Mouse (Mus musculus): ENCODE measurements around the gene Atp13a3. TPM values are rescaled to one million over a fixed set of nuclear protein-coding genes. Genes with fewer than 3 reads are reported as not detected.

Atp13a3 gene
- polyA plus RNA-seq, 1 experiment from 2014 or later: 14.1 TPM

DNA sequence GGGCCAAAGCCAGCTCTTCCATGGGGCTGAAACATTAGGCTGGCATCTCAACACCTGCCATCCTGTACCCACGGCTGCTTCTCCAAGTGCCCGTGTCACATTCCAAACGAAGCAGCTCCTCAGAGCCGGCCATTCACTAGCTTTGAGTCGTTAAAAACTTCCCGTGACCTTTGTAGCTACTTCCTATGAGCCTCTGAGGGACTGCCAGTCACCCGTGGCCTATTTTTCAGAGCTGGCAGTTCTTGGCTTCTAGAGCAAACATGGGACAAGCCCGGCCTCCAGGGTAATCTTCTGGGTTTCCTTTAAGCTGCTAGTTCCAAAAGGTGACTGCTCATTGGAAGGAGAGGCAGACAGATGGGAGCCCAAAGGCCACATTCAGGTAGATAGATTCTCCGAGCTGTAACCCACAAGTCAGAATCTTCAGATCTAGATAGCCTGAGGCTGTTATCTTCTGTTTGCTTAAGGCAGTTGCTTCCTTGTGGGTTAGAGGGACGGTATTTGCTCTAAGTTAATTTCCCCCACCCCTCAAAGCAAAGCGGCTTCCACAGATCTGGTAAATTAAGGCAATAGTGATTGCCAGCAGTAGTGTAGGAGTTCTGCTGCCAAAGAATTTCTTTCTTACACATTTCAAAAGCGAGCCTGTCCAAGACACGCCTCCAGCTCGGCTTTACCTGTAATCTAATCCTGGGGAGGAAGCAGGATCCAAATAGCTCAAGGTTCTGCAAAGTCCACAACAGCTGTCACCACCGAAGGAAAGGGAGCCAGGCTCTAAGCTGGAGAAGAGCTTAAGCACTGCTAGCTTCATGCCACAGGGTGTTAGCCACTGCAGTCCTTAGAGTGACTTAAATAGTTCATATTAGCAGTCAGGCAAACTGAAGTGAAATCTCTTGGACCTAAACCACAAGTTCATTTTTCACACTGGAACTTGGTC is 8.4 kb downstream of the Atp13a3 start:
- WGBS: 35% methylated on average over 15 of the region's 15 CpGs
- peak; percentile 87 for ATAC-seq
- Histone ChIP-seq H3K9me3 (ENCODE audit: control insufficient read depth, low read length) (no peaks in the 10 kb centered on the region), H3K27ac (ENCODE audit: low read length) (peak overlapping the region; percentile 93), H3K4me3 (ENCODE audit: low read length) (no peak overlapping the region), H3K36me3 (ENCODE audit: control insufficient read depth, insufficient read depth, low read length) (no peaks in the 10 kb centered on the region), H3K4me1 (ENCODE audit: control insufficient read depth, insufficient read depth, low read length) (peaks cover 16% of the 10 kb centered on the region), H3K4me2 (ENCODE audit: low read depth, low read length) (peak overlapping the region; percentile 7), H3K9ac (ENCODE audit: low read depth, low read length) (peak overlapping the region; percentile 17; the same call in 1 of the 2 replicates), H3K27me3 (replicated peaks; ENCODE audit: control insufficient read depth, insufficient read depth, low read length) (no peaks in the 10 kb centered on the region)

DNA sequence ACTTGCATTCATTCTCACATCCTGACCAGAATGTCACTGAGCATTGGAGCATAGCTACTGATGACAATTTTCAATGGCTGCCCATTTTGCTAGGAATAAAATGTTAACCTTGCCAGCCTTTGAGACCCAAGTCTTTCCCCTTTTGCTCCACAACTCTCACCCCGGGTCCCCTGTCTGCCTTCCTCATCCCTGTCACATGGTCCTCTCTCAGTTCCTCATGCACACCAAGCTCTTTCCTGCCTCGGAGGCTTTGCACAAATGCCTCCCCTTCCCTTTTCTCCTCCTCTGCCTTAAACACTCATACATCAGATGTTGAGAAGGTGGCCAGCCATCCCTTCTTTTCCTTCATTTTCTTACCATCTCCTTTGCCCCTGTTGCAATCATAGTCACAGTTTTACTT is 10.6 kb downstream of the Atp13a3 start:
- WGBS: 82% methylated on average over 2 of the region's 2 CpGs
- no peak overlapping the region for H3K4me2 ChIP-seq (ENCODE audit: low read depth, low read length)
- H3K27me3 ChIP-seq (replicated peaks; ENCODE audit: control insufficient read depth, insufficient read depth, low read length): no peaks in the 10 kb centered on the region
- H3K27ac ChIP-seq (ENCODE audit: low read length): no peak overlapping the region
- ATAC-seq: no peak
- H3K9ac ChIP-seq (ENCODE audit: low read depth, low read length): no peak overlapping the region
- H3K4me1 ChIP-seq (ENCODE audit: control insufficient read depth, insufficient read depth, low read length): peaks cover 16% of the 10 kb centered on the region
- no peaks in the 10 kb centered on the region for H3K9me3 ChIP-seq (ENCODE audit: control insufficient read depth, low read length)
- no peaks in the 10 kb centered on the region for H3K36me3 ChIP-seq (ENCODE audit: control insufficient read depth, insufficient read depth, low read length)
- H3K4me3 ChIP-seq (ENCODE audit: low read length): no peak overlapping the region

DNA sequence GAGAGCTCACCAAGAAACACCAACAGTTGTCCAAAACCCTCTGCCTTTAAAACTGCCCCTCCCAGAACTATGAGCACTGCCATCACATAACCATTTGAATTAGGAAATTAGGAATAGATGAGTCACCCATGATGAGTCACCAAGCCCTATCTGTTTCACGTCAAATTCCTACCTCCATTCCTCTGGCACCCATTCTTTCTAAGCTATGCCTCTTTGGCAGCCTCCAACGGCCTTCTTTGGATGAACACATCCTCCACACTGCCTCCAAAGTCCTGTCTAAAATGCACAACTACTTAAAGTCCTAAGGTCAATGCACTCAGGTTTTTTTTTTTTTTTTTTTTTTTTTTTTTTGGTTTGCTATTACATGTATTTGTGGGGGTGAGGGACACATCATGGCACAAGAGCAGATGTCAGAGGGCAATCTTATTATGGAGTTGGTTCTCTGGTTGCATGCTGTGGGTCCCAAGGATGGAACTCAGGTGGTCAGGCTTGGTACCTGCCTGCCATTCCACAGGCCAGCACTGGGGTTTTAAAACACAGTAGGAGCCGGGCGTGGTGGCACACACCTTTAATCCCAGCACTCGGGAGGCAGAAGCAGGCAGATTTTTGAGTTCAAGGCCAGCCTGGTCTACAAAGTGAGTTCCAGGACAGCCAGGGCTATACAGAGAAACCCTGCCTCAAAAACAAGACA is 15.0 kb downstream of the Atp13a3 start:
- Histone ChIP-seq H3K4me3 (ENCODE audit: low read length) (no peak overlapping the region), H3K27me3 (replicated peaks; ENCODE audit: control insufficient read depth, insufficient read depth, low read length) (no peaks in the 10 kb centered on the region), H3K9me3 (ENCODE audit: control insufficient read depth, low read length) (no peaks in the 10 kb centered on the region), H3K27ac (ENCODE audit: low read length) (no peak overlapping the region), H3K4me1 (ENCODE audit: control insufficient read depth, insufficient read depth, low read length) (peaks cover 22% of the 10 kb centered on the region), H3K36me3 (ENCODE audit: control insufficient read depth, insufficient read depth, low read length) (no peaks in the 10 kb centered on the region), H3K4me2 (ENCODE audit: low read depth, low read length) (no peak overlapping the region), H3K9ac (ENCODE audit: low read depth, low read length) (no peak overlapping the region)
- WGBS: 68% methylated on average over 5 of the region's 5 CpGs
- no peak for ATAC-seq

DNA sequence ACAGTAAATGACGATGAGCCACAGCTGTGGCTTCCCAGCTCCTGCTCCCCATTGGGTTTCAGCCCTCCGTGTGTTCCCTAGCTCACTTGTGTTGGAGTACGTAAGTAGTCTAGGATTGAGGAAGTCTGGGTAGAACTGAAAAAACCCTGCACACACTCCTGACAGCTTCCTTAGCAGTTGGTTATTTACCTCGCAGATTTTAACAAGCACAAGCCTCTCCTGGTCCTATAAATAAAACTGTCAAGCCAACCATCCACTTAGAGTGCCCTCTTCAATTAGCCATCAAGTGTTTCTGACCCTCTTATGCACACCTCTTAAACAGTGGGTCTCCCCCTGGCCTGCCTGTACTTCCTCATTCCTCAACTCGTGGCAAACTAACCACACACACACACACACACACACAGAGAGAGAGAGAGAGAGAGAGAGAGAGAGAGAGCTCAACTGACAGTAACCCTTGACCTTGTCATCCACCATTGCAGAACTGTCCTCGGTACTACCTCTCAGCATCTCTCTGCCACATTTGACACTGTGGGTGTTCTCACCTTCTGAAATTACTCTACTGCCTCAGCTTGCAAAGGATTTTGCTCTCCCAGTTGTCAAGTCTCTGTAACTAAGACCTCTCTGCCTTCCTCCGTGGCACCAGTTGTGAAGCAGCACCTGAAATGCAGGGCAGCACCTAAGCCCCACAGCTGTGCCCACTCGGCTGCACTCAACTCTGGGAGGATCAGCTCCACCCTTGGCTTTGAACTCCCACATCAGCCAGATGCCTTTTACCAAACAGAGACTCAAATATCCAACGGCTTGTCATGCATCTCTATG is 15.7 kb downstream of the Atp13a3 start:
- Histone ChIP-seq H3K4me3 (ENCODE audit: low read length) (no peak overlapping the region), H3K4me1 (ENCODE audit: control insufficient read depth, insufficient read depth, low read length) (peaks cover 23% of the 10 kb centered on the region), H3K9ac (ENCODE audit: low read depth, low read length) (peak overlapping the region; percentile 95; the same call in 1 of the 2 replicates), H3K4me2 (ENCODE audit: low read depth, low read length) (peak overlapping the region; percentile 76), H3K9me3 (ENCODE audit: control insufficient read depth, low read length) (no peaks in the 10 kb centered on the region), H3K27ac (ENCODE audit: low read length) (peak overlapping the region; percentile 91), H3K36me3 (ENCODE audit: control insufficient read depth, insufficient read depth, low read length) (no peaks in the 10 kb centered on the region), H3K27me3 (replicated peaks; ENCODE audit: control insufficient read depth, insufficient read depth, low read length) (no peaks in the 10 kb centered on the region)
- 53% methylated on average over 9 of the region's 9 CpGs for WGBS
- ATAC-seq: no peak

DNA sequence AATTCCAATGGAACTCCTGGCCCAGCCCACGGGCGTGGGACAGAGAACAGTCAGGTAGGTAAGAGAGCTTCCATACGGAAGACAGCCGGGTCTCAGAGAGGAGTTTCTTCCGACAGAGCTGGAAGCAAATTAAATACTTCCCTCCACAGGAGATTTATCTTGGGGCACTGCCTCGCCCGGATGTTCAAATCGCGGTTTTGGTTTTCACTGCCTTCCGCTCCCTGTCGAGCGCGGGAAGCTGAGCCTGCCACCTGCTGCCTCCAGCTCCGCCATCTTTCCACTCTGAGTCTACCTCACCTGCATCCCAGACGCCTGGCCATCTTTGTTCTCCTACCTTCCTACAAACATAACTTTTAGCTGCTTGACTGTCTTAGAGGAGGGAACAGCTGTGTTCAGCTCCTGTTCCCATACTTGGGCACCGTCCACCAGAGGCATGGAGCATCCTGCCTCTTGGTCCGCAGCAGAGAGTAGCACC is 16.5 kb downstream of the Atp13a3 start:
- ATAC-seq: peak; percentile 10; the same call in 1 of the 2 replicates
- no peaks in the 10 kb centered on the region for H3K36me3 ChIP-seq (ENCODE audit: control insufficient read depth, insufficient read depth, low read length)

DNA sequence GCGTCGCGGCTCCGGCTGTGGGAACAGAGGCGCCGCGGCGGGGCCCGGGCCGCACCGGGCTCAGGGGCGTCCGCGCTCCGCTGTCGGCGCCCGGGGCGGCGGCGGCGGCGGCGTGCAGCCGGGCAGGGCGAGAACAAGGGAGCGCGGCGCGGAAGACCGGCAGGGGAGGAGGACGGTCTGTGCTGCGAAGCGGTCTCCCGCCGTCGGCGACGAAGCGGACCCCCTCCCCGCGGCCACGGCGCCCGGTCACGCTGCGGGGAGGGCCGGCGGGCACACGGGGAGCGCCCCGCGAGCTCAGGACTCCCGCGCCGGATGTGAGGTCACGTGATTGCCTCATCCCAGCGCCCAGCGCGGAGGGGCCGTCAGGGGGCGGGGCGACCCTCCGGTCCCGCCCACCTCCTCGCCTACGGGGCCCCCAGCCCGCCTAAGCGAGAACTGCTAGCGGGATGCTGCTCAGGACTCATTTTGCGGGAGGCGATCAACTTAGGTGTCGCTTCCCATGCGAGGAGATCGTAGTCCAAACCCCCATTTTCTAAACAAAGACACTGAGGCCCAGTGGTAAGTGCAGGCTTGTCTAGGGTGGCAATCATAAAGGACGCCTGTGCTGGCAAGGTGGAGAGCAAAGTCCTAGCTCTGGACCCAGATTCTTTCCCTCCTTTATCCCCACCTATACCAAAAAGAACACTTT is 17.1 kb downstream of the Atp13a3 start:
- H3K27me3 ChIP-seq (replicated peaks; ENCODE audit: control insufficient read depth, insufficient read depth, low read length): no peaks in the 10 kb centered on the region
- under 1% methylated on average over 73 of the region's 76 CpGs for WGBS
- H3K36me3 ChIP-seq (ENCODE audit: control insufficient read depth, insufficient read depth, low read length): no peaks in the 10 kb centered on the region
- peak overlapping the region; percentile 95 for H3K9ac ChIP-seq (ENCODE audit: low read depth, low read length)
- peak; percentile 91 for ATAC-seq
- H3K4me1 ChIP-seq (ENCODE audit: control insufficient read depth, insufficient read depth, low read length): peaks cover 23% of the 10 kb centered on the region
- peak overlapping the region; percentile 91 for H3K27ac ChIP-seq (ENCODE audit: low read length)
- peak overlapping the region; percentile 76 for H3K4me2 ChIP-seq (ENCODE audit: low read depth, low read length)
- no peaks in the 10 kb centered on the region for H3K9me3 ChIP-seq (ENCODE audit: control insufficient read depth, low read length)
- peak overlapping the region; percentile 96 for H3K4me3 ChIP-seq (ENCODE audit: low read length)

More for the DNA sequence above, 16.5 kb downstream of the Atp13a3 start:
- WGBS: 4% methylated on average over 17 of the region's 17 CpGs
- Histone ChIP-seq H3K27me3 (replicated peaks; ENCODE audit: control insufficient read depth, insufficient read depth, low read length) (no peaks in the 10 kb centered on the region), H3K4me1 (ENCODE audit: control insufficient read depth, insufficient read depth, low read length) (peaks cover 23% of the 10 kb centered on the region), H3K4me2 (ENCODE audit: low read depth, low read length) (peak overlapping the region; percentile 76), H3K9ac (ENCODE audit: low read depth, low read length) (peak overlapping the region; percentile 95), H3K9me3 (ENCODE audit: control insufficient read depth, low read length) (no peaks in the 10 kb centered on the region), H3K4me3 (ENCODE audit: low read length) (peak overlapping the region; percentile 96), H3K27ac (ENCODE audit: low read length) (peak overlapping the region; percentile 91)

DNA sequence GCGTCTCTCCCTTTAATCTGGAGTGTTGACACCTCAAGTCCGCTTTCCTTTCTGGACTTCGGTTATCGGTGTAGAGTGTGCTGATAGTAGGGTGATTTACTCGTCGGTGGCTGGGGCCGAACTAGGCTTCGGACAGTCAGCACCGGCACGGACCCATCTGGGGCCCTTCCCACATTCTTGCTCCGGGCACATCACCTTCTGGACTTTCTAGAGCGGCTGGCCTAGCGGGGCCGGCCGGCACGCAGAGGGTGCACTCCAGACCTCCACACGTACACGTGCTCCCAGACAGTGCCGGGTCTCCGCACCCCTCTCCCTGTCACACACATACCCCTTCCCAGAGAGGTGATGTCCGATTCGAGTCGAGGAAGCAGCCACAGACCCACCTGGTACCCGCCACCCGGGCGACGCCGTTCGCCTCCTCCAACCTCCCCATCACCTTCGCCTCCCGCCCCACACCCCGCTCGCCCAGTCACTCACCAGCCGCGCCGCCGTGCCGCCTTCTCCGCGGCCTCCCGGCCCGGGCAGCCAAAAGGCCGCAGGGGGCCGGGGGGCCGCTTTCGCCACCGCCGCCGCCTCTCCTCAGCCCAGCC is 17.8 kb downstream of the Atp13a3 start:
- peak overlapping the region; percentile 96 for H3K4me3 ChIP-seq (ENCODE audit: low read length)
- no peaks in the 10 kb centered on the region for H3K27me3 ChIP-seq (replicated peaks; ENCODE audit: control insufficient read depth, insufficient read depth, low read length)
- H3K27ac ChIP-seq (ENCODE audit: low read length): peak overlapping the region; percentile 91
- H3K9me3 ChIP-seq (ENCODE audit: control insufficient read depth, low read length): no peaks in the 10 kb centered on the region
- H3K4me1 ChIP-seq (ENCODE audit: control insufficient read depth, insufficient read depth, low read length): peaks cover 23% of the 10 kb centered on the region
- H3K36me3 ChIP-seq (ENCODE audit: control insufficient read depth, insufficient read depth, low read length): no peaks in the 10 kb centered on the region
- peak overlapping the region; percentile 95 for H3K9ac ChIP-seq (ENCODE audit: low read depth, low read length)
- WGBS: under 1% methylated on average over 45 of the region's 49 CpGs
- H3K4me2 ChIP-seq (ENCODE audit: low read depth, low read length): peak overlapping the region; percentile 76
- peak; percentile 45 for ATAC-seq

DNA sequence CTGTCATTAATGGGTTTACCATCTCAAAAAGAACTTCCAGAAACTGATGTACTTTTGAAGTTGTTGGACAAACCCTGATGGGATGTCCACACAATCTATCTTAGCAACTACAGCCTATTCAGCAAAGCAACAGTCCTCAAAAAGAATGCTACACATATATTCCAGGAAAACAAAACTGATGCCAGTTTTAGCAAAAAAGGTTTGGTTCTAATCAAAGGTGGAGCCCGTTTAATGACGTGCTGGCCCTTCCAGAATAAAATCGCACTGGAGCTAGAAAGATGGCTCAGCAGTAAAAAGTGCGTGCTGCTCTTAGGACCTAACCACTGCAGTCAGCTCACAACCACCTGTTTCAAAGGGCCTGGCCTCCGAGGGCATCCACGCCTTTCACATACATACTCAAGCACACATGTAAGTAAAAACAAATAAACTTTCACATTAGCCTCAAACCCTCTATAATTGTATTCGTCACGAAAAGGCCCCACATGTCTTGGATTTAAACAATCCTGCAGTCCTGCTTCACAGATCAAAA is 18.8 kb downstream of the Atp13a3 start:
- H3K4me1 ChIP-seq (ENCODE audit: control insufficient read depth, insufficient read depth, low read length): peaks cover 23% of the 10 kb centered on the region
- ATAC-seq: no peak
- WGBS: 54% methylated on average over 8 of the region's 8 CpGs

More for the DNA sequence above, 18.8 kb downstream of the Atp13a3 start:
- H3K27ac ChIP-seq (ENCODE audit: low read length): no peak overlapping the region
- H3K9ac ChIP-seq (ENCODE audit: low read depth, low read length): peak overlapping the region; percentile 43; the same call in 1 of the 2 replicates
- peak overlapping the region; percentile 96 for H3K4me3 ChIP-seq (ENCODE audit: low read length)
- H3K4me2 ChIP-seq (ENCODE audit: low read depth, low read length): peak overlapping the region; percentile 76
- H3K27me3 ChIP-seq (replicated peaks; ENCODE audit: control insufficient read depth, insufficient read depth, low read length): no peaks in the 10 kb centered on the region
- H3K9me3 ChIP-seq (ENCODE audit: control insufficient read depth, low read length): no peaks in the 10 kb centered on the region
- 0 out of 2 replicates have a peak, but pooled peaks cover 3% of the 10 kb centered on the region for H3K36me3 ChIP-seq (ENCODE audit: control insufficient read depth, insufficient read depth, low read length)

Data from intestine, embryonic 16.5 days (tissue).